Mouse (Mus musculus) heart, postnatal 25 days (tissue): ENCODE measurements at regions not wholly inside any gene's neighbourhood (a gene's known extent, or its start where the extent isn't known, plus 50 kb on each side); places are given as distances from the start of the nearest gene placed in this dataset.

Source experiments
- DNase-seq: peaks from one replicate; pipeline ENCODE4 v3.0.0; 2022; ENCODE audit warnings: low spot score
- intact Hi-C: fragments of 180-260 bp; cut with DNase I; formaldehyde crosslinking; loops from one replicate; pipeline ENCODE4 v1.15.1; 2025

- intact Hi-C loops, result no loop called here
- no peak for DNase-seq
Observed at GRCm38 (mm10) chr4:124276741-124277455, 333.7 kb downstream of the 3100002H09Rik start.

GRCm38 (mm10) chr4:124272002-124272401 is 338.6 kb downstream of the 3100002H09Rik start:
- no peak for DNase-seq

GRCm38 (mm10) chr4:124268404-124268803 is 342.2 kb downstream of the 3100002H09Rik start:
- DNase-seq, result no peak
- intact Hi-C loops, result no loop called here

More at GRCm38 (mm10) chr4:124272002-124272401, 338.6 kb downstream of the 3100002H09Rik start:
- intact Hi-C loops, result no loop called here

GRCm38 (mm10) chr4:124266573-124266972 is 344.0 kb downstream of the 3100002H09Rik start:
- intact Hi-C loops, result no loop called here
- no peak for DNase-seq

- no peak for DNase-seq
- intact Hi-C loops, result no loop called here
Observed at GRCm38 (mm10) chr4:124265527-124265926, 345.1 kb downstream of the 3100002H09Rik start.

GRCm38 (mm10) chr4:124257006-124257405 is 339.2 kb upstream of the 4930535I16Rik start:
- intact Hi-C loops, result no loop called here
- no peak for DNase-seq

- intact Hi-C loops, result no loop called here
- DNase-seq, result no peak
Observed at GRCm38 (mm10) chr4:124256515-124256914, 338.7 kb upstream of the 4930535I16Rik start.

GRCm38 (mm10) chr4:124255183-124255543 is 337.3 kb upstream of the 4930535I16Rik start:
- no peak for DNase-seq
- intact Hi-C loops, result no loop called here

GRCm38 (mm10) chr4:124254446-124255182 is 336.8 kb upstream of the 4930535I16Rik start:
- DNase-seq, result no peak
- intact Hi-C loops, result no loop called here

GRCm38 (mm10) chr4:124241600-124241999 is 323.8 kb upstream of the 4930535I16Rik start:
- no peak for DNase-seq

GRCm38 (mm10) chr4:124236476-124236875 is 318.7 kb upstream of the 4930535I16Rik start:
- intact Hi-C loops, result no loop called here
- DNase-seq, result peak; percentile 58

More at GRCm38 (mm10) chr4:124241600-124241999, 323.8 kb upstream of the 4930535I16Rik start:
- intact Hi-C loops, result no loop called here

- intact Hi-C loops, result loop anchor here (1.0 to 5.0 kb wide), 2 partner anchors 429 to 447 kb away; partner anchors contain the start of gene Pou3f1
- peak; percentile 18 for DNase-seq
Observed at GRCm38 (mm10) chr4:124228537-124228936, 310.7 kb upstream of the 4930535I16Rik start.

- DNase-seq, result no peak
- intact Hi-C loops, result no loop called here
Observed at GRCm38 (mm10) chr4:124223646-124224500, 306.1 kb upstream of the 4930535I16Rik start.

GRCm38 (mm10) chr4:124221736-124222135 is 303.9 kb upstream of the 4930535I16Rik start:
- DNase-seq, result no peak
- intact Hi-C loops, result no loop called here

- intact Hi-C loops, result no loop called here
Observed at GRCm38 (mm10) chr4:124217206-124217605, 299.4 kb upstream of the 4930535I16Rik start.

GRCm38 (mm10) chr4:124216351-124216750 is 298.5 kb upstream of the 4930535I16Rik start:
- DNase-seq, result no peak
- intact Hi-C loops, result no loop called here

More at GRCm38 (mm10) chr4:124217206-124217605, 299.4 kb upstream of the 4930535I16Rik start:
- peak; percentile 36 for DNase-seq

- DNase-seq, result no peak
- intact Hi-C loops, result no loop called here
Observed at GRCm38 (mm10) chr4:124215077-124215476, 297.3 kb upstream of the 4930535I16Rik start.

- intact Hi-C loops, result no loop called here
- no peak for DNase-seq
Observed at GRCm38 (mm10) chr4:124210103-124210502, 292.3 kb upstream of the 4930535I16Rik start.

- DNase-seq, result no peak
- intact Hi-C loops, result no loop called here
Observed at GRCm38 (mm10) chr4:124206480-124206879, 288.7 kb upstream of the 4930535I16Rik start.

GRCm38 (mm10) chr4:124203736-124204135 is 285.9 kb upstream of the 4930535I16Rik start:
- intact Hi-C loops, result no loop called here
- DNase-seq, result no peak
